Mouse (Mus musculus) left cerebral cortex, adult 2 months (tissue): ENCODE results near the gene Ift57. TPM values are rescaled to one million over a fixed set of nuclear protein-coding genes. Genes with fewer than 3 reads are reported as not detected.

ENCODE experiments used
- DNase-seq, 2 experiments: peaks; one replicate each; pipeline ENCODE4 v3.0.0; 2021 to 2022; ENCODE audit warnings: low spot score in 2 of 2, mixed read lengths in 1 of 2; ENCODE audit errors: extremely low spot score in 1 of 2
- H3K27ac ChIP-seq: fragments of 200-600 bp; 2 replicates; pipeline ENCODE4 v1.8.1; 2022
- H3K4me3 ChIP-seq: fragments of 200-600 bp; 2 replicates; pipeline ENCODE4 v1.8.1; 2022
- CTCF ChIP-seq: fragments of 200-600 bp; IDR thresholded peaks from 2 replicates; pipeline ENCODE4 v1.8.1; 2022; ENCODE audit warnings: antibody characterized with exemption, mild to moderate bottlenecking, moderate library complexity
- intact Hi-C: fragments of 180-260 bp; cut with DNase I; formaldehyde crosslinking; loops from one replicate; pipeline ENCODE4 v1.15.1; 2025
- total RNA-seq, 2 experiments: library from RNA; stranded (reverse); gene quantifications; 2 replicates each; pipeline ENCODE4 v1.2.3; 2021

Gene Ift57
- total RNA-seq, 2 experiments from 2014 or later: 54.2 to 56.3 TPM

- Histone ChIP-seq H3K4me3 (no peak overlapping the region), H3K27ac (no peak overlapping the region)
- no peak for DNase-seq
- intact Hi-C loops: no loop called here
- no peak for TF ChIP-seq CTCF
Measured at GRCm38 (mm10) chr16:49775002-49775966, 76.3 kb downstream of the Ift57 start.

GRCm38 (mm10) chr16:49776981-49777380 is 77.9 kb downstream of the Ift57 start:
- TF ChIP-seq CTCF: no peak
- Histone ChIP-seq H3K27ac (no peak overlapping the region), H3K4me3 (no peak overlapping the region)
- intact Hi-C loops: no loop called here
- no peak for DNase-seq

DNA sequence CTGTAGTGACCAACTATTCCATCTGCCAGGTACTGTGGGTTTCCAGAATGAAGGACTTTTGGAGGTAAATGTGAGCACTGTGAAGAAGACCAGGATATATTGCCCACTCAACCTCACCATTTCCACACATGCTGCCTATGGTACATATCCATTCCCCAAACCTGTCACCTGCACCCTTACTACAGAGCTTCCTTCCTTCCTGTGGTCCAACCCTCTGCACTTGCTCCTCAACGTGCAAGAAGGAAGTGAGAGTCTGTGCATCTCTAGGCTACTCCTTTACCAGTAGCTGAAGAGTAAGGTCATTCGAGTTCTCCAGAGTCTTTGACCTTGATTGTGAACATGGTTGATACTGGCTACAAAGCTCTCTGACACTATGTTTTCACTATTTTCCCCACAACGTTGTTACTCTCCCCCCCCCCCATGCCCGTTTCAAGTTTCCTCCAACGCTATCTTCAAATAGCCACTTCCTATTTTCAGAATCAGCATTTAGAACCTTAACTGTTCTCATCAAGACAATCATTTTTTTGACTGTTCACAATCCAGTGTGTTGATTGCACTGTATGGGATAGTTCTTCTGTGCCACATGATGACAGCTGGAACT is 82.6 kb downstream of the Ift57 start:
- no peak for DNase-seq
- no peak overlapping the region for H3K27ac ChIP-seq
- no peak for TF ChIP-seq CTCF
- no peak overlapping the region for H3K4me3 ChIP-seq
- intact Hi-C loops: no loop called here

GRCm38 (mm10) chr16:49783369-49783768 is 84.3 kb downstream of the Ift57 start:
- intact Hi-C loops: no loop called here
- Histone ChIP-seq H3K27ac (no peak overlapping the region), H3K4me3 (no peak overlapping the region)
- no peak for DNase-seq
- no peak for TF ChIP-seq CTCF

- no peak for TF ChIP-seq CTCF
- Histone ChIP-seq H3K27ac (no peak overlapping the region), H3K4me3 (no peak overlapping the region)
- DNase-seq: no peak
- intact Hi-C loops: no loop called here
Measured at GRCm38 (mm10) chr16:49786116-49786515, 87.1 kb downstream of the Ift57 start.

- H3K4me3 ChIP-seq: no peak overlapping the region
- no peak for DNase-seq
- no peak for TF ChIP-seq CTCF
- intact Hi-C loops: no loop called here
- H3K27ac ChIP-seq: no peak overlapping the region
Measured at GRCm38 (mm10) chr16:49787714-49788113, 88.7 kb downstream of the Ift57 start.

DNA sequence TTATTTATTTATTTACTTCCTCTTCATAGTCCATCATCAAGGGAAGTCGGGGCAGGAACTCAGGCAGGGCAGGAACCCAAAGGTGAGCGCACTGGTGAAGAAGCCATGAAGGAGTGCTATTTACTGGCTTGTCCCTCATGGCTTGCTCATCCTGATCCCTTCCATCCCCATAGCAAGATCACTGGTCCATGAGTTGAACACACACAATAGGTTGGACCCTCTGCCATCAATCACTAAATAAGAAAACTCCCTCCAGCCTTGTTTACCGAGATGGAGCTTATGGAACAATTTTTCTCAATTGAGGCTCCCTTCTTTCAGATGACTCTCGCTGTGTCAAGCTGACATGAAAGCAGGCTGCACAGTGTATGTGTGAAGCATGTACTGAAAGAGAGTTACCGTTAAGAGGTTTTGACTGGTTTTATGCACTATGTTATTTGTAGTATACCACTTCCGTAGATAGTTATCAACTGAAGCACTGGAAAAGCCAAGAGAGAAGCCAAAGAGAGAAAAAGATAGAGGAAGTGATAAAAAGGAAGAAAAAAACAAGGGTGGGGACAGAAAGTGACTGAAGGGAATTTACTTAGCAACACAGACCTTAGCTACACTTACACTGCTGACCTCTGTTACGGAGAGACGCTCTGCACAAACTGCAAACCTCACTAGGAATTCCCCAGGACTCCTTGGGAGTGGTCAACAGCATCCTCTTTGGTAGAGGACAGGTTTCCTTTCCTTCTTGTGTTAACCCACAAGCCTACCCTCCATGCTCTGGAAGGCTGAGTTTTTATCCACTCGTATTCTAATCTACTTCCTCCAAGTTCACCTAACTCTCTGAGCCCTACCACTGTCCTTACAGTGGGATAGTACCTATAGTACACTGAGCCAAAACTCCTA is 91.8 kb downstream of the Ift57 start:
- intact Hi-C loops: no loop called here
- TF ChIP-seq CTCF: no peak
- H3K4me3 ChIP-seq: no peak overlapping the region
- H3K27ac ChIP-seq: no peak overlapping the region
- no peak for DNase-seq

GRCm38 (mm10) chr16:49792446-49792878 is 93.4 kb downstream of the Ift57 start:
- TF ChIP-seq CTCF: no peak
- no peak for DNase-seq
- Histone ChIP-seq H3K4me3 (no peak overlapping the region), H3K27ac (no peak overlapping the region)
- intact Hi-C loops: no loop called here

DNA sequence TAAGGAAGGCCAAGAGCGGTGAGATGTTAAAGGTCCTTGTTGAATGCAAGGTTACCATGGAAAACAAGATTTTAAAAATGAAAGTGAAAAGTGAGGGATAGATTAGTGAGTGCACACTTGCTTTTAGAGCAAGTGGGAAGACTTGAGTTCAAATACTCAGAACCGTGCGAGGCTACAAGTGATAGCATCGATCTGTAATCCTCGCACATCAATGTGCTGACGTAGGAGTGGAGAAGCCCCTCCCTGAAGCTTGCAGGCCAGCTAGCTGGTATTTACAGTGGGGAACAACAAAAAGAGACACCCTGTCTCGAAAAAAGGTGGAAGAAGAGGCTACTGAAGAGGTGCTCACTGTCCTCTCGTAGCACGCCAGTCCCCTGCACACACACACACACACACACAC is 94.6 kb downstream of the Ift57 start:
- no peak for DNase-seq
- H3K27ac ChIP-seq: no peak overlapping the region
- TF ChIP-seq CTCF: no peak
- intact Hi-C loops: no loop called here
- no peak overlapping the region for H3K4me3 ChIP-seq

DNA sequence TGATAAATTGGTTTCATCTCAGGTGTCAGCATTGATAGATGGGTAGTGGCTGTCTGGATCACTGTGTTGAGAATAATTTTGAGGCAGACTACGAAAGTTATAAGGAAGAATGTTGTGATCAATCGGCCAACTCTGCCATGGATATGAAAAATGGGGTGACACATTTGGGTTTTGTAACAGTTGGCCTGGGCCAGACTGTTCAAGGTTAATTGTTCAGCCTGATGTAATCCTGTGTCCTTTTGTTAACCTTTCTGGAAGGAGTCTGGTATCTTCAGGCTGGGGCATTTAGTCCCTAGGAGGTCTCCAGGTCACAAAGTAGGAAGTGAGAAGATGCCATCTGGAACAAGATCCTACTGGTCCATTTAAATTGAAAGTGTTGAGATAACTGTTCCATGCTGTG is 97.2 kb downstream of the Ift57 start:
- TF ChIP-seq CTCF: no peak
- intact Hi-C loops: no loop called here
- no peak overlapping the region for H3K4me3 ChIP-seq
- no peak overlapping the region for H3K27ac ChIP-seq
- no peak for DNase-seq

DNA sequence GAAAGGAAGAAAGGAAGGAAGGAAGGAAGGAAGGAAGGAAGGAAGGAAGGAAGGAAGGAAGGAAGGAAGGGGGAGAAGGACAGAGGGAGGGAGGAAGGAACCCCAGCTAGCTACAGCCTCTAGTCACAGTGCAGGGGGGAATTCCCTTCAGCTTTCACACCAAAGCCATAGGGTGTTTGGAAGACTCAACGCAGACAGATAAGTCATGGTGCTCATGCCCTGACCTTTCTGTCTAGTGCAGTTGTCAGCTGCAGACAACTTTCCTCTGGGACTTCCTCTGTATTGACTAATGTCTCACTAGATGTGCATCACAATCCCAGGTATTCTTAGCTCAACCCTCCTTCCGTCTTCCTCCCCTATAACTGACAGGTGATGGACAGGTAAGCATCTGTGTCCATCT is 97.9 kb downstream of the Ift57 start:
- TF ChIP-seq CTCF: no peak
- Histone ChIP-seq H3K4me3 (no peak overlapping the region), H3K27ac (no peak overlapping the region)
- intact Hi-C loops: no loop called here
- DNase-seq: no peak

GRCm38 (mm10) chr16:49798790-49799189 is 99.8 kb downstream of the Ift57 start:
- no peak for TF ChIP-seq CTCF
- no peak for DNase-seq
- intact Hi-C loops: no loop called here
- no peak overlapping the region for H3K27ac ChIP-seq
- H3K4me3 ChIP-seq: no peak overlapping the region
